Mouse (Mus musculus) stomach, embryonic 15.5 days (tissue): ENCODE results near the gene Nol4l. TPM values are rescaled to one million over a fixed set of nuclear protein-coding genes. Genes with fewer than 3 reads are reported as not detected.
A peak's percentile ranks its signal among the peaks of the same experiment; 100 is the strongest.

Source experiments
- ATAC-seq: fragments of 200-750 bp; cut with Nextera tagmentation; 2 replicates; pipeline ENCODE4 v1.8.0; 2017; ENCODE audit warnings: low read depth, moderate number of reproducible peaks, moderate TSS enrichment; ENCODE audit not compliant: insufficient read depth, low FRiP score
- H3K27ac ChIP-seq: fragments of 300-500 bp; sonication (generic); 2 replicates; pipeline ENCODE4 v1.5.1; 2015; ENCODE audit warnings: mild to moderate bottlenecking, inconsistent platforms
- H3K27me3 ChIP-seq: fragments of 300-500 bp; sonication (generic); replicated peaks from 2 replicates; pipeline ENCODE4 v1.6.1; 2015; ENCODE audit warnings: inconsistent platforms
- H3K36me3 ChIP-seq: fragments of 300-500 bp; sonication (generic); 2 replicates; pipeline ENCODE4 v1.6.1; 2015; ENCODE audit warnings: inconsistent platforms
- H3K4me1 ChIP-seq: fragments of 300-500 bp; sonication (generic); 2 replicates; pipeline ENCODE4 v1.6.1; 2015; ENCODE audit warnings: inconsistent platforms
- H3K4me2 ChIP-seq: fragments of 300-500 bp; sonication (generic); 2 replicates; pipeline ENCODE4 v1.6.1; 2015; ENCODE audit warnings: mild to moderate bottlenecking, inconsistent platforms
- H3K4me3 ChIP-seq: fragments of 300-500 bp; sonication (generic); replicated peaks from 2 replicates; pipeline ENCODE4 v1.5.1; 2015; ENCODE audit warnings: inconsistent platforms
- H3K9ac ChIP-seq: fragments of 300-500 bp; sonication (generic); 2 replicates; pipeline ENCODE4 v1.6.1; 2015; ENCODE audit warnings: inconsistent platforms
- H3K9me3 ChIP-seq: fragments of 300-500 bp; sonication (generic); 2 replicates; pipeline ENCODE4 v1.6.1; 2016; ENCODE audit warnings: inconsistent platforms
- WGBS: fragments of 180-500 bp; shearing (Covaris S2); methylation state at CpG from one replicate; pipeline ENCODE4 v1.1.7; 2015; 5-methylcytosine and 5-hydroxymethylcytosine counted together
- polyA plus RNA-seq: library from polyadenylated mRNA; unstranded; fragments of >200 nt; fragmentation: Nextera tagmentation; extraction: Ambion mirVana; gene quantifications from 2 replicates; pipeline ENCODE4 v1.2.1, GENCODE M21; 2015

Gene Nol4l
- polyA plus RNA-seq, 1 experiment from 2014 or later, result 14.3 TPM

GRCm38 (mm10) chr2:153492179-153492517 lies 37.6 kb downstream of the Nol4l start:
- ATAC-seq, result peak; percentile 11
- Histone ChIP-seq H3K9ac (peak overlapping the region; percentile 47; the same call in 1 of the 2 replicates), H3K4me3 (peak overlapping the region; percentile 61), H3K4me1 (peaks cover 41% of the 10 kb centered on the region), H3K27ac (peak overlapping the region; percentile 57; the same call in 1 of the 2 replicates), H3K9me3 (no peaks in the 10 kb centered on the region), H3K4me2 (peak overlapping the region; percentile 95), H3K36me3 (no peaks in the 10 kb centered on the region), H3K27me3 (no peaks in the 10 kb centered on the region)
- WGBS, result under 1% methylated on average over 24 of the region's 24 CpGs

- peak overlapping the region; percentile 47; the same call in 1 of the 2 replicates for H3K9ac ChIP-seq
- 25% methylated on average over 18 of the region's 18 CpGs for WGBS
- peaks cover 37% of the 10 kb centered on the region for H3K4me1 ChIP-seq
- peak overlapping the region; percentile 95 for H3K4me2 ChIP-seq
- 0 out of 2 replicates have a peak overlapping the region, but pooled peaks have one; percentile 57 for H3K27ac ChIP-seq
- ATAC-seq, result no peak
- no peaks in the 10 kb centered on the region for H3K9me3 ChIP-seq
- H3K4me3 ChIP-seq, result peak overlapping the region; percentile 61
- no peaks in the 10 kb centered on the region for H3K36me3 ChIP-seq
- no peaks in the 10 kb centered on the region for H3K27me3 ChIP-seq
Observed at GRCm38 (mm10) chr2:153491512-153492178, 38.1 kb downstream of the Nol4l start.

GRCm38 (mm10) chr2:153490940-153491339 lies 38.8 kb downstream of the Nol4l start:
- no peaks in the 10 kb centered on the region for H3K36me3 ChIP-seq
- WGBS, result 43% methylated on average over 5 of the region's 5 CpGs
- no peaks in the 10 kb centered on the region for H3K27me3 ChIP-seq
- no peaks in the 10 kb centered on the region for H3K9me3 ChIP-seq
- H3K4me3 ChIP-seq, result no peak overlapping the region
- no peak overlapping the region for H3K27ac ChIP-seq
- no peak overlapping the region for H3K9ac ChIP-seq
- H3K4me2 ChIP-seq, result no peak overlapping the region
- ATAC-seq, result no peak
- H3K4me1 ChIP-seq, result peaks cover 33% of the 10 kb centered on the region

GRCm38 (mm10) chr2:153490116-153490515 lies 39.7 kb downstream of the Nol4l start:
- no peak overlapping the region for H3K27ac ChIP-seq
- H3K4me3 ChIP-seq, result no peak overlapping the region
- no peak for ATAC-seq
- peaks cover 29% of the 10 kb centered on the region for H3K4me1 ChIP-seq
- no peaks in the 10 kb centered on the region for H3K27me3 ChIP-seq
- H3K9ac ChIP-seq, result no peak overlapping the region
- 95% methylated on average over 1 of the region's 1 CpGs for WGBS
- no peak overlapping the region for H3K4me2 ChIP-seq
- no peaks in the 10 kb centered on the region for H3K9me3 ChIP-seq
- H3K36me3 ChIP-seq, result no peaks in the 10 kb centered on the region

GRCm38 (mm10) chr2:153484071-153484470 lies 45.7 kb downstream of the Nol4l start:
- H3K4me3 ChIP-seq, result no peak overlapping the region
- H3K36me3 ChIP-seq, result no peaks in the 10 kb centered on the region
- no peak overlapping the region for H3K27ac ChIP-seq
- peaks cover 16% of the 10 kb centered on the region for H3K4me1 ChIP-seq
- H3K4me2 ChIP-seq, result no peak overlapping the region
- no peaks in the 10 kb centered on the region for H3K27me3 ChIP-seq
- H3K9me3 ChIP-seq, result no peaks in the 10 kb centered on the region
- 66% methylated on average over 4 of the region's 4 CpGs for WGBS
- H3K9ac ChIP-seq, result no peak overlapping the region
- no peak for ATAC-seq

- Histone ChIP-seq H3K9ac (no peak overlapping the region), H3K4me1 (peaks cover 19% of the 10 kb centered on the region), H3K27me3 (no peaks in the 10 kb centered on the region), H3K4me2 (peak overlapping the region; percentile 19; the same call in 1 of the 2 replicates), H3K27ac (no peak overlapping the region), H3K36me3 (no peaks in the 10 kb centered on the region), H3K9me3 (no peaks in the 10 kb centered on the region), H3K4me3 (no peak overlapping the region)
- WGBS, result 15% methylated on average over 20 of the region's 20 CpGs
- peak; percentile 20; the same call in 1 of the 2 replicates for ATAC-seq
Observed at GRCm38 (mm10) chr2:153483118-153483983, 46.4 kb downstream of the Nol4l start.

- Histone ChIP-seq H3K4me1 (peaks cover 19% of the 10 kb centered on the region), H3K9me3 (no peaks in the 10 kb centered on the region), H3K9ac (no peak overlapping the region), H3K27ac (no peak overlapping the region), H3K4me2 (no peak overlapping the region), H3K36me3 (no peaks in the 10 kb centered on the region), H3K4me3 (no peak overlapping the region), H3K27me3 (no peaks in the 10 kb centered on the region)
- ATAC-seq, result no peak
- WGBS, result 61% methylated on average over 2 of the region's 2 CpGs
Observed at GRCm38 (mm10) chr2:153481861-153482120, 48.0 kb downstream of the Nol4l start.

- H3K27ac ChIP-seq, result no peak overlapping the region
- ATAC-seq, result no peak
- WGBS, result 71% methylated on average over 7 of the region's 7 CpGs
- H3K27me3 ChIP-seq, result no peaks in the 10 kb centered on the region
- no peak overlapping the region for H3K9ac ChIP-seq
- no peaks in the 10 kb centered on the region for H3K9me3 ChIP-seq
- H3K4me3 ChIP-seq, result no peak overlapping the region
- H3K36me3 ChIP-seq, result no peaks in the 10 kb centered on the region
- no peak overlapping the region for H3K4me2 ChIP-seq
- H3K4me1 ChIP-seq, result peaks cover 20% of the 10 kb centered on the region
Observed at GRCm38 (mm10) chr2:153481108-153481860, 48.5 kb downstream of the Nol4l start.

- Histone ChIP-seq H3K9me3 (no peaks in the 10 kb centered on the region), H3K4me2 (no peak overlapping the region), H3K4me1 (peaks cover 37% of the 10 kb centered on the region), H3K36me3 (no peaks in the 10 kb centered on the region), H3K27me3 (no peaks in the 10 kb centered on the region), H3K4me3 (no peak overlapping the region), H3K9ac (no peak overlapping the region), H3K27ac (no peak overlapping the region)
- no peak for ATAC-seq
- 86% methylated on average over 1 of the region's 1 CpGs for WGBS
Observed at GRCm38 (mm10) chr2:153479486-153479885, 50.3 kb downstream of the Nol4l start.

GRCm38 (mm10) chr2:153478583-153478982 lies 51.2 kb downstream of the Nol4l start:
- H3K4me3 ChIP-seq, result no peak overlapping the region
- H3K9me3 ChIP-seq, result no peaks in the 10 kb centered on the region
- no peaks in the 10 kb centered on the region for H3K27me3 ChIP-seq
- no peak overlapping the region for H3K4me2 ChIP-seq
- WGBS, result 7% methylated on average over 4 of the region's 4 CpGs
- peak; percentile 71 for ATAC-seq
- H3K9ac ChIP-seq, result 0 out of 2 replicates have a peak overlapping the region, but pooled peaks have one; percentile 4
- no peak overlapping the region for H3K27ac ChIP-seq
- peaks cover 31% of the 10 kb centered on the region for H3K4me1 ChIP-seq
- no peaks in the 10 kb centered on the region for H3K36me3 ChIP-seq

GRCm38 (mm10) chr2:153475114-153476112 lies 54.4 kb downstream of the Nol4l start:
- H3K4me1 ChIP-seq, result peaks cover 26% of the 10 kb centered on the region
- no peak overlapping the region for H3K4me3 ChIP-seq
- no peak overlapping the region for H3K4me2 ChIP-seq
- 25% methylated on average over 4 of the region's 4 CpGs for WGBS
- H3K27me3 ChIP-seq, result no peaks in the 10 kb centered on the region
- no peak for ATAC-seq
- peak overlapping the region; percentile 69 for H3K27ac ChIP-seq
- H3K36me3 ChIP-seq, result no peaks in the 10 kb centered on the region
- no peaks in the 10 kb centered on the region for H3K9me3 ChIP-seq
- H3K9ac ChIP-seq, result no peak overlapping the region
